Mouse (Mus musculus) liver, adult (tissue): ENCODE data around the gene Lpp.

Experiments used
- GATA4 ChIP-seq: IDR thresholded peaks from 2 replicates; pipeline ENCODE4 v1.6.1; 2014; ENCODE audit warnings: mild to moderate bottlenecking, low read length; ENCODE audit not compliant: insufficient replicate concordance

Gene Lpp

DNA sequence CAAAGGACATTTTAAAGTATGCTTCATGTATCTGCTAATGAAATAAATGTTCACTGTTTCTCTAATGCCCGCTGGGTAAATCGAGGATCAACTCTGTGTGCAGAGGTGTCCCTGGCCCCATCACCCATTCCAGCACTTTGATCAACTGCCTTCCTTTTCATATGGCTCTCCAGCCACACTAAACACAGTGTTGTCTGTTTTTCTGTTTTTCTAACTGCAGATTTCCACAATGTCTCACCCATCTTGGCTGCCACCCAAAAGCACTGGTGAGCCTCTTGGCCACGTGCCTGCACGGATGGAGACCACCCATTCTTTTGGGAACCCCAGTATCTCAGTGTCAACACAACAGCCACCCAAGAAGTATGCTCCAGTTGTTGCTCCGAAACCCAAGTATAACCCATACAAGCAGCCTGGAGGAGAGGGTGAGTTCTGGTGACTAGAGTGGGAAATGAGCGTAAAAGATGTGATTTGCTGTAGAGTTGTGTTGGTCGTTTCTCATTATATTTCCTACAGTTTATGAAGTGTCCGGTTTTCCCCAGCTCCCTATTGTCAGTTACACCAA is 214.7 kb downstream of the Lpp start:
- no peak for TF ChIP-seq GATA4

DNA sequence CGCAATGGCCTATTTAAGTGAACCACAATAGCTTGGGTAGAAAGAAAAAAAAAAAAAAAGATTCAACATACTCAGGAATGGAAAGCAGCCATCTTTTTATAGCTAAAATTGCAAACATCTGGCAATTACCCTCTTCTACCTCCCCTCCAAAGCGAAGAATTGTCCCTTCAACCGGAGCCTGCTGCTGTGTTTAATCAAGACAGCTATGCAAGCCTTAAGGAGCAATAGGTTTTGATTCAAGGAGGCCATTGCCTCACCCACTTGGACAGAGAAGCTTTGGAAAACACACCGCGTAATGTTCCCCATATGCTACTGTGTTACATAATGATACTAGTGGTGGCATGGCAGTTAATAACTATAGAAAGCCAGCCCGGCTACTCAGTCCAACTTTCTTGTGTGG is 226.2 kb downstream of the Lpp start:
- TF ChIP-seq GATA4: no peak

DNA sequence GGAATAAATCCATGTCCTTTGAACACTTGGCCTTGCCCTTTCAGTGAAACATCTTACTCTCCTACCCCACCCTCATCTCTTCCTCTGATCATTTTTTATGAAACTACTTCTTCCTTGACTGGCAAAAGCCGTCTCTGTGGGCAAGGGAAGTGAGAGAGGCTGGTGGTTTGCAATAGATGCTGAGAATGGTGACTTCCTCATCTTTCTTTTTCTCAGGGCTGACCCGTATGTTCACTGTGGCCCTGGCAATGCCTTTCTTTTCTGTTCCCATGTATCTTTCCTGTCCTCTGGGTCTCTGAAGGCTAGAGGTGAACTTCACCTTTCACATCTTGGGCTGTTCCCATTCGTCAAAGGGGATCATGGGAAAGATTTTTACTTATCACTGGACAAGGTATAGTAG is 226.7 kb downstream of the Lpp start:
- no peak for TF ChIP-seq GATA4

DNA sequence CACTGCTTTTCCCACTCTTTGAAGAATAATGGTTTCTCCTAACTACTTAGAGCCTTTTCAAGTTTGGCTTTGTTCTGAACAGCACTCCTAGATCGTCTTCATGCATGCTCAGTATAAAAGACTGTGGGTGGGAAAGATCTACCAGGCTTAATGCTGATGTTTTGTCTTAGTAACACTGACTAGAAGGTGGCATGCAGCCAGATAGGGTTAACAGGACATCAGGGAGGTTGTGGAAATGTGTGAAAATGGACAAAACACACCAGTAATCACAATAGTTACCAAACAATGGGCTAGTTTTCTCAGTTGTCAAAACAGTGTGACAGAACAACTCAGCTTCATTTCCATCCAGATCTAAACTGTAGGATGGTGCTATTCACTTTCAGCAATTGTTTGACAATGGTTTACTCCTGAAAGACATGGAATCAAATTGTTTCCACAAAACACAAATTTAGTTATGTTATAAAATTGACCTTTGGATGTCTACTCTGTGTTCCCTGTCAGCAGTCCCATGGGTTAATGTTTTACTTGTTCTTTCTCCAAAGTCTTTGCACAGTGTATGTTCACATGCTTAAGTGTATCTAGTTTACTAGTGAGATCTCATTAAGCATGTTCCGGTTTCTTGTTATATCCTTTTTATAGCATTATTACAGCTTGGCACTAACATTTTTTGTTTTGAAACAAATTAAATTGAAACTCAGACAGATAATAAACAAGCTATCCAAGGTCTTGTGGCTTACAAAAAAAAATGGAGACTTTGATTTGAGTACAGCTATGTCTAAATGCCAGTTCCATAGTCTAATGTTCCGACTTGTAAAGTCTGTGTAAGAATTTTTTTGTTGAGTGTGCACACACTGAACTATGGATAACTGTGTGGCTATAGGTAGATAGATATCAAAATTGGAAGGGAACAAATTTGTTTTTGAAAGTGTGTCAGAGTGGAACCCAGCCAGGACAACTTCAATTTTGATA is 229.2 kb downstream of the Lpp start:
- TF ChIP-seq GATA4: no peak

DNA sequence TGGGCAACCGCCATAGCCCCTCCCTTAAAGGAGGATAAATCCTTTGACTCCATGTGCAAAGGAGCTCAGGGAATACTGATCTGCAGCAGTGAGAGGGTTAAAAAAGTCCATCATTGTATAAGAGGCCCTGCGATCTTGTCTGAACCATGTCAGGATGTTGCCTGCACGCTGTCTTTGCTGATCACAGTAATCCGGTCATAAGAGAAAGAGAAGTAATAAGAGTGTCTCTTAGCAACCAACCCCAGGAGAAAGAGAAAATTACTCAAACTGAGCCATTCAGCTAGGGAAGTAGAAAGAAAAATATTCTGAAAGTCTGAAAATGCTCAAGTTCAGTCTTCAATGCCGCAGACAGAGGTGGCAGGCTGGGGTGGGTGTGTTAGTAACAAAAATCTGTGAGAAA is 231.0 kb downstream of the Lpp start:
- TF ChIP-seq GATA4: no peak

DNA sequence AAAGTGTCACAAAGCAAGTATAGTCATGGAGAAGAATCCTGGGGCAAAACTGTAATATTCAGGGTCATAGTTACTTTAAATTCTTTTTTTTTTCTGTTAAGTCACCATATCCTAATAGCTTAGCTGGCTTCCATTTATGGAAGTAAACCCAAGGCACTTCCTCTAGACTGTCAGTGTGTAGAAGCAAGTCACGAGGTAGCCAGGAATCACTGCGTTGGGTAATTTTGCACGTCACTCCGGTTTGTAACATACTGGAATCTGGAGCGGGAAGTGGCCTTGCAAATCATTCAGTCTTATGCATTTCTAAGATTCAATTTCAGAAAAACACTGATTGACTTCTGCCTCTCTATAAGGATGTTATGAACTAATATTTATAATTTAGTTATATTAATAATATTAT is 232.3 kb downstream of the Lpp start:
- no peak for TF ChIP-seq GATA4

DNA sequence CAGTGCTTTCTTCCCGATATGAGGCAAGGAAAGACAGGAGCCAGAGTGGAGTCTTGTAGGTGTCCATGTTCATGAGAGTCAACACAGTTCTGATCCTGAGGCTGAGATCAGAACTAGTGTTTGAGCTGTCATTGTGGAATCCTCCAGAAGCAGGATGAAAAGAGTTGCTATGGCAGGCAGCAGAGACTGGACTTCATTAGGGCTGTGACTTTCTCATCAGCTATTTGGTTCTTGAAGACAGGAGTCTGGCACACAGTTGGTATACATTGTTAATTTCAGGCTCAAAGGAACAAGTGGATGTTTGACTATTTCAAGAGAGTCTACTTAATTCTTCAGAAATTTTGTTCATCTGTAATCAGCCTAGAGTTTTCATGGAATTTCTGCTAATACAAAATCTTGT is 235.5 kb downstream of the Lpp start:
- no peak for TF ChIP-seq GATA4

DNA sequence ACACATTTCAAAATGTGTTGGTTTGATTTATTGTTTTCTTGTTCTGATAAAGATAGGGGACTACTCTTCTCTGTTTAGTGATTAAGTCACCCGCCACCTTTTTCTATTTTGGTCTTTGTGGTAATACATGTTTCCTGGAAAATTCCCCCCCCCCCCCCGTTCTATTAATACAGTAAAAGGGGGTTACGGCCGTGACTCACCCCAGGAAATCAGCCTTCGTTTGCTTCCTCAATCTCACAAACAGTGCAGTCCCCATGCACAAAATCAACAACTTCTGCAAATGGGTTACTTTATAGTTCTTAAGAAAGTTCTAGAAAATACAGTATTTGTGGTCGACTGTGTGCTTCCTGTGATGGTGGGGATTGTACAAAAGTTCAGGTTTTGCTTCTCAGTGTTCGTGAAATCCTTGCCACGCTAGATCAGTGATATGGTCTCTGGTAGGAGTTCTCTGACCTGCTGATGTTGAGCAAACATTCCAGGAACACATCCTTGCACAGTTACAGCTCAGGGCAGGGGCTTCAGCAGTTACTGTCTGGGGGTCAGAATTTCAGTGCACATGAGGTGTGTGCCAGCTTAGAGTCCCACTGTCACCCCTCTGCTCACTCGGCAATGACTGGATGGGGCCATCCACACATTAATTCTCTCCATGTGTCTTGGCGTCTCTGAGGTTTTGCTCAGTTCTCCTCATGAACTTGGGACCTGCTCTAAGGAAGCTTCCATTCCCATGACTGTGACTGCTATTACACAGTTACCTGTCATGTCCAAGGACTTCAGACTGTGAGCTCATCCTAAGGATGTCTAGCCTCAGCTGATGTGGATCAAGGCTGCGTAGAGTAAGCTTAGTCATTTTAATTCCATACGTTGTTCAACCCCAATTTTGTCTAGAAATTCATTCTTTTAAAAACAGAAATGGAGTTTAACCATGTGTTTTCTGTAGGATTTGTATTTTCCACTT is 236.2 kb downstream of the Lpp start:
- TF ChIP-seq GATA4: no peak

DNA sequence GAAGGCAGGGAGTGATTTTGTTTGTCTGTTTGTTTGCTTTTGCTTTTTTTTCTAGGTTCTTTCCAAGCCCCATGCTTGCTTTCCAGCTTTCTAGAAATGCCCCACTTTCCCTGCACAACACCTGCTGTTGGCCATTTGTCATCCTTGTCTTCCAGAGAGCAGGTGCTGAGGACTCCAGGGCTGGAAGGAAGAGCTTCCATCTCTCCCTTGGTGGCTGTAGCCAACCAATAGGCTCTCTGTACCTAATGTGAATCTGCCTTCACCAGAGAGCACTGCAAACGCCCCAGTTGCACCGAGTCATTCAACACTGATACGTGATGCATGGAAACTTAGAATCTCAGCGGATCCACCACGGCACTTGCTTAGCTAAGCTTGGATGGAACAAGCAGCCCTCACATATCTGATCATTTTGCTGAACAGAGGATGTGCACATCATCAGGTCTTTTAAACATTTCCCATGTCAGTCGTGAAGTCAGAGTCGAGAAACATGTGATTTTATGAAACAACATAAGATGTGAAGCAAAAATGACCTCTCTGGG is 242.1 kb downstream of the Lpp start:
- TF ChIP-seq GATA4: no peak

DNA sequence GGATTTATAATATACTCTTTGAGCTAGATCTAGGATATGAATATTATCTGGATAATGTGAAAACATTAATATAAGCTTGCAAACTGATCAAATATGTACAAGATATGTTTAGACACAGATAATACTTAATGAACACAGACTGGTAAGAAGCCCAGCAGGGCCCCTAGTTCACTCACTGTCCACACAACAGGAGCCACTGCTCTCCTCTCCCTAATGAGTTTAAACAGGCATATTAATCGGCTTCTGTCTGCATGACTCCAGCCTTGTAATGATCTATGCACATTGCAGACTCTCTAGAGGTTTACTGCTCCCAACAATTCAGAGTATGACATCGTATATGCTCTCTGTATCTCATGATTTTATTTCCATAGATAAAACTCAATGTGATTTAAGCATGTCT is 243.6 kb downstream of the Lpp start:
- TF ChIP-seq GATA4: no peak

DNA sequence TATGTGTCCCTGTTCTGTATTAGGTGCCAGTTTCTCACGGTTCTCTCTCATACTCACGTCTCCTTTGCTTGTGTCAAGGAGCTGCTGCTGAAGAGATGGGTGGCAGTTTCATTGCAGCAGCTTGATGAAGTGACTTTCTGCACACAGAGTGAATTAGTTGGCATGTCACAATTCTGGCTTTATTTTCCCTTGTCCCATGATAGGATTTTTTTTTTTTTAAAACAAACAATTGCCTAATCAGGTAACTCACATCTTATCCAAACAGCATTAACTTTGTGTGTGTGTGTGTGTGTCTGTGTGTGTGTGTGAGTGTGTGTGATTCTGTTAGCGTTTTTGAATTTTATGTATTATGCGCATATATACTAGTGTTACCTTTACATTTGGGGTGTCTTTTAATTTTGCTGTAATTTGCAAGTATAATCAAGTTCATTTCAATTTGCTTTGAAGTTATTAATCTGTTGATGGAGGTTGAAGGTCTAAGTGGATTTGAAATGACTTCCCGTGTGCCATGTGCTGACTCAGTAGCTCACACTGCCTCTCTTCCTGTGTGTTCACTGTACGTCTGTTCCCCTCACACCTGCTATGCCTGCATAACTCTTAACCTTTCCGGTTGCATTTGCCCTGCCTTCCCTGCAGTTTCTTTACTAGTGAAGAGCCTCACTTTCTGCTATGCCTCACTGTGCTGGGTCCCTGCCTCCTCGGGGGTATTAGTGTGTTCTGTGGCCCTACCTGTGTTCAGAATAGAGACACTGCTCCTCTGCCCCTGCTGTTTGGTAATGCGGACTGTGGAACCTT is 247.9 kb downstream of the Lpp start:
- TF ChIP-seq GATA4: peak; percentile 38; the same call in 1 of the 2 replicates

DNA sequence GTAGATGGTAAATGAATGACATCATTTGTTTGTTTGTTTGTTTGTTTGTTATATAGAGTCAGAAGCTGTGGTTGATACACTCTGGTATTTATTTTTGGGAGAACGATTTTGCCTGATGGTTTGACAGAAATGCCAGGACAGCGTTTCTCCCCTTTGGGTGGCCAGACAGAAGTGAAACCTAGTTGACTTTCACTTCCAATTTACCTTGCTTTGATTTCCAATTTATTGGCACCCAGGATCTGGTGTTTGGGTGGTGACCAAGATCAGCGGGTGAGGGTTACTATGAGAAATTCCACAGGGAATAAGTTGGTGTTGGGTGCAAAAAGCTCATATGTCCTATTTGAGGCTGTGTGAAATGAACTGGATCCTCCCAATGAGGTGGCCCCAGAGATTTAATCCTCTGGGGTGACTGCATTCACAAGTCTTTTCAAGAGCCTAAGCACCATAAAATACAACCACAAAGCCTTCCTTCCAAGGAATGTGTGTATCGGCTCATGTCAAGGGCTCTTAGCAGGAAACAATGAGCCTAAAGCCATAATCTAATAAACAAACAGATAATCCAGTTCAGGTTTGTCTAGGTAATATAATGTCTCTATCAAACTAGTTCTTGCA is 249.8 kb downstream of the Lpp start:
- TF ChIP-seq GATA4: no peak

DNA sequence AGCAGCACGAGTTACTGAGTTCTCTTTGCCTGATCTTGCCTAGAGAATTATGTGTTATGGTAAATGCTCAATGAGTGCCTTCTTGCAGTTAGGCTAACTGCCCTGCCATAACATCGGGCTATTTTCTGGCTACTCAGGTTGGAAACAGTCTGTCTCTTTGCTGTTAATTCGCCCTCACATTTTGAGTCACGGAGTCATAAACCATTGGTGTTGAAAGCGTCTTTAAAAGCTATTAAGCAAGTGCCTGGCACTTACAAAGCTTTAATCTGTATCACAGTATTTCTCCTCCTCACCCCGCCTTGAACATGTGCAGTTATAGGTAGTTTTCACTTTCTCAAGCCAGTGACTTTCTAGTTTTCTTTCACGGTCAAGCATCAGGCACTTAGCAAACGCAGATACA is 250.8 kb downstream of the Lpp start:
- no peak for TF ChIP-seq GATA4
